Mouse (Mus musculus) embryonic fibroblast, embryonic 13.5 days (primary cell): ENCODE results near the gene Slc17a6.

ENCODE experiments used
- CTCF ChIP-seq: IDR thresholded peaks from 2 replicates; pipeline ENCODE4 v1.5.1; 2011; ENCODE audit warnings: mild to moderate bottlenecking, control low read depth, low read length, moderate library complexity, borderline replicate concordance; ENCODE audit not compliant: insufficient read depth
- POLR2A ChIP-seq: IDR thresholded peaks from 2 replicates; pipeline ENCODE4 v1.6.1; 2011; ENCODE audit warnings: low read depth, mild to moderate bottlenecking, control low read depth, low read length, moderate library complexity

DNA sequence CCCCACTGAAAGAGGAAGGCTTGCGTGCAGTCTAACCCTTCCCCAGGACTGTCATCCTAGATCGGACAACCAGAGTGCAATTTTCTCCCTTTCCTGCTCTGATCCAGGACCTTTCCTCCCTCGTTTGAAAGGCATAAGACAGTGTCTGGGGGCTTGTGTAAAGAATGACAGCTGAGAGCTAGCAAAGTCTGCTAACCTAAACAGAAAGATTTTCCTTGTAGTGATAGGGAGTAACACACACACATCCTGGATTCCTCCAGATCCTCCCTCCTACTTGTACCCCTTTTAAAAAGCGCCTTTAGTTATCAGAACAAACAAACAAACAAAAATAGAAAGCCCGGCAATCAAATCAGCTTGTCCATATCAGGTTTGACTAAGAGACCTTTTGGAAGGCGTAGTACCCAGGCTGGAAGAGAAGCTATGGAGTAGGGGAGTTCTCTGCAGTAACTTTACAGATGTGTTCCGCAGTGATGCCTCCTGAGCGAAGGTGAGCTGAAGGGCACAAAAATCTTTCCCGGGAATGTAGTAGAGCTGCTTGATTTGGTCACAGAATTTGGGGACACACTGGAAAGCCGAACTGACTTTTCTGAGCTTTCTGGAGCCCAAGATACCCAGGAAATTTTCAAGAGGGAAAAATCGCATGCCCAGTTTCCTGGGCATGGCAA, 3.9 kb downstream of the Slc17a6 start:
- TF ChIP-seq POLR2A: no peak
- TF ChIP-seq CTCF: no peak
